Mouse (Mus musculus) T-helper 2 cell (primary cell): ENCODE data around the gene Pigo.

Experiments used
- in situ Hi-C: fragments of 300-600 bp; cut with MboI, MseI; formaldehyde crosslinking; loops from one replicate; pipeline ENCODE4 v1.15.1; 2025; ENCODE audit warnings: high pct_unique_total_duplicates

The Pigo gene

DNA sequence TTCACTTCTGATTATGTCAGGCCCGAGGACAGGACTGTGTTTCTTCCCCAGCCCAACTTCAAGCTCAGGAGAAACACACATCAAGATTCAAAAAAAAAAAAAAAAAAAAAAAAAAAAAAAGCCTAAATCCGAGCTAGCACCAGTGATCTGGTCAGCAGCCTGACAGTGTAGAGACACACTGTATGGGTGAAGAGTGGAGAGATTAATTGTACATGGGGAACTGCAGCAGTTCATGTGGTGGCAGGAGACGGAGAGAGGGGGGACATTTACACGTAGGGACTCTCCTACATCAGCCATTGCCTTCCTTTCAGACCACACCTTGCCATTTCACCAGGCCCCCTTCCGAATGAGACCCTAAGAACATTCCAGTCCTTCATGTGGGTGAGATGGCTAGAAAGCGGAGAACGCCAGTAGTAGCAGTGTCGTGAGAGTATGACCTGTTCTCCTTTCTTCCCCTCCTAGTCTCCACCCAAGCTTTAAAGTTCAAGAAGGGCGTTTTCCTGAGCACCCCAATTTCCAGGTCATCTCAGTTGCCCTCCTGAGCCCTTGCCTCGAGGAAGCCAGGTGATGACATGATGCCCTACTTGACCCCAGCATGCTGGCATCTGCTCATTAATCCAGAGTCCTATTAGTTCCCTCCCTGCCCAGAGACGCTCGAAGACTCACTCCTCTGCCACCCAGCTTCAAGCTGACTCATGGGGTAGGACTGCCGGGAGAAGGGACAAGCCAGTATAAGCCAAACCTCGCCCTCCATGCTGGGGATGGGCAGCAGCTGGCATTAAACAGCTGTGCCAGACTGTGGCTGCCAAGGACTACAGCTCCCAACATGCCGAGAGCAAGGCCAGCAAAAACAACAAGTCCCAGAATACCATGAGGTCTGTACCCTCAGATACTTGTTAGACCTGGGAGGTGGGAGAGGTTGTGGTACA is 13.2 kb upstream of the Pigo start:
- in situ Hi-C loops, result no loop called here

DNA sequence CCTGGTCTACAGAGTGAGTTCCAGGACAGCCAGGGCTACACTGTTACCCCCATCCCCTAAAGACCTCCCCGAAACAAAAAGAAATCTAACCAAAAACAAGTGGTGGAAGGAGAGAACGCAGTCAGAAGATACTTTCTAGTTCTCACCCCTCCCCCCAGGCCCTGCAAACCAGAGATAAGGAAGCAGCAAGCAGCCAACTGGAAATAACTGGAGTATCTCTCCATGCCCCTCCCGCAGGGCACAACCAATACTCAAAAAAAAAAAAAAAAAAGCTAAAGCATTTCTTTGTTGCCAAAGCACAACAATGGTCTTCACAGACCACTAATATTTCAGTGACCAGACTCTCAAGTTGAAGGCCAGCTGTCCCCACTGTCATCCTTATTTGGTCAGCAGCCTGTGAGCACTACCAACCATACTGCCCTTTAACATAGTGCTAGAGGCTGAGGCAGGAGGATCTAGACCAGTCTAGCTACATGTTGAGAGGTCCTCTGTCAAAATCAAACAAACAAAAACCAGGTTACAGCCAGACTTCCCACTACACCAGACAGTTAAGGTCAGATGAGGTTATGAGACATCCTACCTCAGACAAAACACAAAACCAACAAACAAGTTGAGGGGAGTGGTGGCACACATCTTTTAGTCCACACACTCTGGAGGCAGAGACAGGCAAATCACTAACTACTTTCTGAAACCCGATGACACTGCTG is 12.4 kb upstream of the Pigo start:
- in situ Hi-C loops, result no loop called here

DNA sequence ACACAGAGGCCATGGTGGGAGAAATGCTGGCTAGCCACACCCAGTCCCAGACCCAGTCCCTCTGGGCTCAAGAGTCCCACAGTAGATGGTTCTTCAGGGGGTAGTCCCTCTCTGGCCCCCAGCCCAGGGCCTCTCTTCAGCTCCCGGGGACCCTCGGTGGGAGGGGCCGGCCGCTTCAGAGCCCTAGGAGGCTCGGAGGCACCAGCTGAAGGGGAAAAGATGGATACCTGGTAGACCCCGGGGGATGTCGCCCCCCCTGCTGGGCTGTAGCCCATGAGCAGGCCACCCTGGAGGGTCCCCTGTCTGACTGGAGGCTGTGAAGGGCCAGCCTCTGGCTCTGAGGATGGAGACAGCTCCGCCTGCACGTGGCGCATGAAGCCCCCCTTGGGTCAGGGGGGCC is 10.7 kb upstream of the Pigo start:
- in situ Hi-C loops, result no loop called here

DNA sequence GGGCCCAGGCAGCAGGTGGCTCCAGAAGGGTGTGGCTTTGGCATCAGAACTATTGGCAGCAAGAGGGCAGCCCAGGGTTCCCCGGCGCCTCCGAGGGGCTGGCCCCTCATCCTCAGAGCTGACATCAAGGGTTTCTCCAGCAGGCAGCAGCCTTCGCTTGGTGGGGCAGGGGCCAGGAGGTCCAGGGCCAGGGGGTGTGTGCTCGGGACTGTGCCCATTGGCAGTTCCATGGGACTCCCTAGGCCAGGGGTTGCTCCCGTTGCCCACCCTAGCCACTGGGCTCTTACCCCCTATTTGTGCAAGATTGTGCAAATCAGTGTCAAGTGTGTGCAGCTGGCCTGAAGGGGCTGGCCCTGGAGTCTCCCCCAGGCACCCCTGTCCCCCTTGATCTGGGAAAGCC is 10.2 kb upstream of the Pigo start:
- in situ Hi-C loops, result no loop called here

DNA sequence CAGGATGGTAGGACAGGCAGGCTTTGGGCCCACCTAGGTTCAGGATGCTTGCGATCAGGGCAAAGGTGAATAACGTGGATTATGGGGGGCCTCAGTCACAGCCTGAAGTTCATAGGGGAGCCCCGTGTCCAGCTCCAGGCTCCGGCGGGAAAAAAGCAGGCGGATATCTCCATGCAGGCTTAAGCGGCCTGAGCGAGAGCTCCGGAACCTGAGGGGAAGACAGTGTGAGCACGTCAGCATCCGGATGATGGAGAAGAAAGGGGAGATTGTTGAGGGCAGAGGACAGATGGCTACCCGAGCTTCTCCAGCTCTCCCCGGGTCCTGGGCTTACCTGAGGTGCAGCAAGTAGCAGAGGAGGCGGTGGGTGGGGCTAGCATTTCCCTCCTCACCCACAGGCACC is 7.9 kb upstream of the Pigo start:
- in situ Hi-C loops, result no loop called here

DNA sequence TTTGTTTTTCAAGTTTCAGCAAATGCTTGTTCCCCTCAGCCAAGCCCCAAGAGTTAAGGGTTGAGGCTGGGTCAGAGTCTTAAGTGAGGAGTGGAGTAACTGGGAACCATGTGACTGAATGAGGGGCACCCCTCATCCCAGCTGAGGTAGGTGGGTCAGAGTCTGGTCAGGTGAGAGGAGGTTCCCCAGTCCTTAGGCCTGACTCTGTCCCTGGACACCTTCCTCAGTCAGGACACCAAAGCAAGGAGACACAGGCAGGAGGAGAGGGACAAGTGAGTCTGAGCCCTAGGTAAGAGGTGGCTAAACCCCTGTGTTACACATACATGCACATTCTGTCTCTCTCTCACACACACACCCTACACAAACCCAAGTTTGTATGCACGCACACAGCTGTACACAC is 6.9 kb upstream of the Pigo start:
- in situ Hi-C loops, result no loop called here

DNA sequence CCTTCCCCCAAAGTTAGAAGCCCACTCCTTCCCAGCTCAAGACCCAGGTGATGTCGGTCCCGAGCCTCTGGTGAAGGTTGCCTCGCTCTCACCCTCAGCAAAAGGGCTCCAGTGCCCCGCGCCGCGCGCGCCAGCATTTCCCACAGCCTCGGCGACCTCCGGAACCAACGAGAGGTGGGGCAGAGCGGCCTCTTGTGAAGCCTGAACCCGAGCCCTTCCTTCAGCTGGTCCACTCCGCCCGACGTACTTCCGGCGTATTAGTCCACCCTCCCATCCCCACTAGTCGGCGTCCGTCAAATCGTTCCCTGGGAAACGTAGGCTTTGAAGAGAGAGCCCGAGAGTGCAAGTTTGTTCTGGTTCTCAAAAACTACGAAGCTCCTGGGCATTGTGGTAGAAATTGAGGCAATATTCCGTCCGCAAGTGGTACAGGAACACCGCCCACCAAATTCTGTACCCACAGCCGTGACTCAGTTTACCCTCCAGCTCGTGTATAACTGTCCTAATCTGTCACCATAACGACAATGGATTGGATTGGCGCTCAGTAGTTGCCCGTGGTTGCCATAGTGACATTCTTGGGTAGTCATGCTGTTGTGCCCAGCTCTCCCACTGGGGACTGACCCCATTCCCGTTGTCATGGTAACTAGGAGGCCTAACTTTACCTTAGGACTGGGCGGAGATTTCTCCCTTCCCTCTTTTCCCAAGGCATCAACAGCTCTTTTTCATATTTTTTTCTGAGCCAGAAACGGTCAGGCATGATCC is 5.8 kb upstream of the Pigo start, which contains the start of gene Stoml2:
Gene Stoml2, minus strand, starts transcription at position 474 of the 759 bp plus-strand sequence.
- in situ Hi-C loops, result no loop called here

DNA sequence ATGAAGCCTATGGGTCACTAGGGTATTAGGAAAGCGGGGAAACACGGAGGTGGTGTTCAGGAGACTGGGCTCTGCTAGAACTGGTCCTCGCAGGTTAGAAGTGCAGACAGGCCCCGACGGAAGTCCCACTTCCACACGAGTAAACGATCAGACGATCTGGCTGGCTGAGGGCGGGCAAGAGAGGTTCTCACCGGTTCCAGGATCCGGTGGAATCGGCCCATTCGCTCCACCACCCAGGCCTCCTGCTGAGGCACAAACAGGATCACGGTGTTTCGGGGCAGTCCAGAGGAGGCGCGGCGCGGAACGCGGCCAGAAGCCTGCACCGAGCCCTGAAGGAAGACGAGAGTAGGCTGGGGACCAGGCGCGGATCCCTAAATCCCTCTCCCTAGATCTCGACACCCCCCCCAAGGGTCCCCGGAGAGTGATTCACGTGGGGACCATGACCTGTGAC is 5.2 kb upstream of the Pigo start:
- in situ Hi-C loops, result no loop called here

DNA sequence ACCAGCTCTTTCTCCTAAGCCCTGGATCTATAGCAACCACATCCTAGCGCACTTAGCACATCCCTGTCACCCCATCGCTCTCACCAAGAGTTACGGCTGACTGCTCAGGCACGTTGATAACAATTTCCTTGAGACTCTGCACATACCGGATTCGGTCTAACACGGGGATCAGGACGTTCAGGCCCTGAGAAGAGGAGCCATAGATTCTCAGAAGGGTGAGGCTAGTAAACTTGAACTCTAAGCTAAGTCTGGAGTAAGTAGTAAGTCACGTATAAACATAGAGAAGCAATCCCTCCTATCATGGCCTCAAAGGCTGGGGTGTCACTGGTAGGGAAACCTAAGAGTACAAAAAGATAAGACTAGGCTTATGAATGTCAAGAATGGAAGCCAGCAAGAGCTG is 4.7 kb upstream of the Pigo start:
- in situ Hi-C loops, result no loop called here

DNA sequence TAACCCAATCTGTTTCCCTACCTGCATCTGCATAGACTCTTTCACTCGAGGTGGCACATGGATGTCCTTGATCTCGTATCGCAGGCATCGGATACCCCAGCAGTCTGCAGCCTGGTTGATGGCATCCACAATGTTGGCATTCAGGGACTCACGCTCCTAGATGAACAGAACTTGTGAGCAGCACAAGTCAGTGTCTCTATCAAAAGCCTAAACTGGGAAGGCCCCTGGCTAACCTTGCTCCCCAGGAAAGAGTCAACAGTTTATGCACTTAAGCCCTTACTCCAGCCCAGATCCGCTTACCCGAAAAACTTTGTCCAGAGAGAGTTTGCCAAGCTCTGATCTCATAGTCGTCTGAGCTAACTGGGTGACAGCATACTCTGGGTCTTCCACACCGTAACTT is 4.1 kb upstream of the Pigo start:
- in situ Hi-C loops, result loop anchor here (5.0 to 10.0 kb wide), 2 partner anchors 77 to 535 kb away; partner anchors contain the start of genes Creb3 and Tln1

DNA sequence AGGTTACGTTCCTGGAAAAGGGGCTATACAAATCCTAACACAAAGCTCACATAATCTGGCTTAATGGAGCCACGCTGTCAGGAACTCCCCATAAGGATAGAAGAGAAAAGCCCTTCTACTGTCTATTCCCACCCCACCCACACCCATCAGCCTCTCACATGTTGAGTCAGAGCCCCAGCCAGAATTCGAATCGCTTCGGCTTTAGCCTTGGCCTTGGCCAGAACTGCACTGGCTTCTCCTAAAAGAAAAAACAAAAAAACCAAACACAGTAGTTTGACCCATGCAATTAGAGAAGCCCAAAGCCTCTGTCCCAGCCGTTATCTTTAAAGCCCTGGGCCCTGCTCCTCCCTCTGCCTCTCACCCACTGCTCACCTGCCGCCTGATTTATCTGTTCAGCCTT is 3.5 kb upstream of the Pigo start:
- in situ Hi-C loops, result loop anchor here (5.0 to 10.0 kb wide), 2 partner anchors 77 to 536 kb away; partner anchors contain the start of genes Creb3 and Tln1

DNA sequence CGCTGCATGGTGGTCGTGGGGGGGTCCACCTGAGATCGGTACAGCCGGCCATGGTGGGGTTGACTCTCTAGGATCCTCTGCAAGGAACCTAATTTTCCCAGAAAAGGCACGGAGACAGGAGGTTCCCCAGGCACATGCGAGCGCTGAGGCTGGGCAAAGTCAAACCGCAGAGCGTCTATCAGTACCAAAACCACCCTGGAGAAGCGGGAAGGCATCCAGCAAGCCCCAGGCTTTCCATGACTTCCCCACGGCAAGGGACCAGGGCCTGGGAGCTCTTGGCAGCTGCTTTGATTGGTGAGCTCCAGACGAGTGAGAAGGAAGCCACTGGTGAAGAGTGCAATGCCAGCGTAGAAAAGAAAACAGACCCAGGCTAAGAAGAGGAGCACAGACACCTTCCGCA is 946 bp downstream of the Pigo start:
- in situ Hi-C loops, result loop anchor here (5.0 to 10.0 kb wide), 2 partner anchors 72 to 540 kb away; partner anchors contain the start of genes Creb3 and Tln1

DNA sequence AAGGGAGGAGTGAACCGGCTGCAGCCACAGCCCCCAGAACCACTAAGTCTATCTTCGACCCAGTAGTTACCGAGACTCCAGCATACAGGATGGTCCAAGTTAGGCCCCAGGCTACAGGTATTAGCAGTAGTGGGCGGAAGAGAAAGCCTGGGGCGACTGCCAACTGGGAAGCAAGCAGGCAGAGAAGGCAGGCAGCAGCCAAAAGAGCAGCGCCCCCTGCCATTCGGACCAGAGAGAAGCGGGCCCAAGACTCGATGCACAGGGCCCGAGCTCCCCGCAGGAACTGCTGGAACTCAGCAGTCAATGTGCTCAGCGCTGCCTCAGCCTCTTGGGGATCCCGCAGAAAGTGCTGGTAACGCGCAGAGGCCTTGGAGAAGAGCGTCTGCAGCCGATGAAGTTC is 4.3 kb downstream of the Pigo start:
- in situ Hi-C loops, result loop anchor here (10.0 kb wide), 1 partner anchor 543 kb away; the partner anchor contains the start of genes Creb3 and Tln1

DNA sequence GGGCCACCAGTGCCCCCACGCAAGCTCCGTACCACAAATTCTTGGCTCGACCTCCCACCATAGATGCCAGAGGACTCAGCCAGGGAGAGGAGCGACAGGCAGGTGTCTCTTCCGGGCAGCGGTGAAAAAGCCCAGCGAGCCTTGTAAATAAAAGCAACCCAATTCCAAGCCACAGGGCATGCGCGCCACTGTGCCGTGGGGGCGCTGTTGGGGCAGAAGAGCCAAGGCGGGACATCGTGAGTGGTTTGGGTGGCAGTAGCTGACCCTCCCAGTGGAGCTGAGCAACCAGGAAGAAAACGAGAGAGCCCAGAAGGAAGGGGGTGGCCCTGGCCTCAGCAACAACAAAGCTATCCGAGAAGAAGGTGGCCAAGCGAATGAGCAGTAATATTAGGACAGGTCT is 4.7 kb downstream of the Pigo start:
- in situ Hi-C loops, result loop anchor here (10.0 kb wide), 1 partner anchor 544 kb away; the partner anchor contains the start of genes Creb3 and Tln1

DNA sequence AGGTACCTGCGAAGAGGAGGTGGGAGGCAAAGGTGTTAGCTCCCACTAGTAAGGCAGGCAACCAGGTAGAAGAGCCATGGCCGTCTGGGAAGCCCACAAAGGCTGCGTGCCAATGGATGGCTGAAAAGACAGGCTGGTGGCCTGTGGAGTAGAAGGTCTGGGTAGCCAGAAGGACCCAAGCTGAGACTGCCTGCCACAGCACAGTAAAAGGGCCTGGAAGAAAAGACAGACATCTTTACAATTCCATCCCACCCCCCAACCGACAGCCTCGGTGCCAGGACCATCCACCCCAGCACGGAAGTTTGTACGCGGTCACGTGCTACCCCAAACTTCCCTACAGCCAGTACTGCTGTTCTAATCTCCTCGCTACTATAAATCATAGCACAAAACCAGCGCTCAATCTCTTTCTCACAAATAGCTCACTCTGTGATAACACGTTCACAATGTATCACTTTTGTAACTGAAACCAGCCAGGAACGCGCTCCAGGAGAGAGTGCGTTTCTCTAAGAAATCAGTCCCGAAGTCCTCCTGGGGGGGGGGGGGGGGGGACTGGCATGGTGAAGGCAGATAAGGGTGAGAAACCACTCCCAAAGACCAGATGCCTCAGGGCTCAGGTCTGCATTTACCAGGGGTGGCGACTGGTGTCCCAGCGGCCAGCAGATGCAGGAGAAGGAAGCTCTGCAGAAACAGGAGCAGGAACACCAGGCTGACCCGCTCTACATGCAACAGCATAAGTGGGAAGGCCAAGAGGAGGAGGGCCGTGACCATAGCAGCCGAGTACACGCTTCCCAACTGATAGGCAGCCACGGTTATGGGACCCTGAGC is 5.8 kb downstream of the Pigo start:
- in situ Hi-C loops, result loop anchor here (10.0 kb wide), 1 partner anchor 545 kb away; the partner anchor contains the start of genes Creb3 and Tln1

DNA sequence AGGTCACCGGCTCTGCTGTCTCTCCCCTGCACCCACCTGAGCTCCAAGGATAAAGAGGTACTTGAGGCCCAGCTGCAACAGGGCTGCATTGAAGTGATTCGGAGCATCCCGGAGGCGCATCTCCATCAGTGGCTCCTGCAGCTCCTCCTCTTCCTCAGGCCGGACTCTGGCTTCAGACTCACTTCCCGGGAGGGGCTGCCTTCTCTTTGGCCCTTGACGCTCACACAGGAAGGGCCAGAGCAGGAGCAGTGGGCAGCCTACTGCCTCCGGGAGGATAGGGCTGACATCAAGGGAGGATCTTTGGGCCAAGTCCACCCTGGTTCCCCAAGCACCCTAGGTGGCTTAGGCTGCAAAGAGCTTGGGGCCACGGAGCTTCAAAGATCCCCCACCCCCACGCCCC is 6.4 kb downstream of the Pigo start:
- in situ Hi-C loops, result no loop called here

DNA sequence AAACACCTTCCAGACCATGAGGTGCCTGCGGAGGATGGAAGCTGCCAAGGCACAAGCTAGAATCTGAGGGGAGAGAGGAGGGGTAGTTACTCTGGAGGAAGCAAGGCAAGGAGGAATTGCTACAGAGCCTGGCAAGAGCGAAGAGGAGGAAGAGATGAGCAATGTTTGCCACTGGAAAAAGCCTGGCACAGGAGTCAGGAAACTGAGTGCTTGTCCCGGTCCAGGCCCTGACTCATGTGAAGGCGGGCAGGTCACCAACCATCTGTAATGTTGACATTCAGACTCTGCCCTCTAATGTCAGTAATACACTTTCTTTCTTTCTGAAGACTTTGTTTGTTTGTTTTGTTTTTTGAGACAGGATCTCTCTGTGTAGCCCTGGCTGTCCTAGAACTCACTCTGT is 7.5 kb downstream of the Pigo start:
- in situ Hi-C loops, result no loop called here

DNA sequence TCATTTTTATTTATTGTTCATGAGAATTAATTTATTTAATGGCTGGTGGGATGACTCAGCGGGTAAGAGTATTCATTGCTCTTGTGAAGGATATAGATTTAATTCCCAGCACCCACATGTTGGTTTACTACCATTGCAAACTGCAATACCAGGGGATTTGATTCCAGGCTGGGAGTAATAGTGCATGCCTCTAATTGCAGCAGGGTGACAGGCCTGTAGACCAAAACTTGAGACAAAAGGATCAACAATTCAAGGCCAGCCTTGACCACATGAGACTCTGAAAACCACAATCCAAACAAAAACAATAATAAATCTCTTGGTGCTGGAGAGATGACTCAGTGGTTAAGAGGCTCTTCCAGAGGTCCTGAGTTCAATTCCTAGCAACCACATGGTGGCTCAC is 13.5 kb downstream of the Pigo start:
- in situ Hi-C loops, result no loop called here

DNA sequence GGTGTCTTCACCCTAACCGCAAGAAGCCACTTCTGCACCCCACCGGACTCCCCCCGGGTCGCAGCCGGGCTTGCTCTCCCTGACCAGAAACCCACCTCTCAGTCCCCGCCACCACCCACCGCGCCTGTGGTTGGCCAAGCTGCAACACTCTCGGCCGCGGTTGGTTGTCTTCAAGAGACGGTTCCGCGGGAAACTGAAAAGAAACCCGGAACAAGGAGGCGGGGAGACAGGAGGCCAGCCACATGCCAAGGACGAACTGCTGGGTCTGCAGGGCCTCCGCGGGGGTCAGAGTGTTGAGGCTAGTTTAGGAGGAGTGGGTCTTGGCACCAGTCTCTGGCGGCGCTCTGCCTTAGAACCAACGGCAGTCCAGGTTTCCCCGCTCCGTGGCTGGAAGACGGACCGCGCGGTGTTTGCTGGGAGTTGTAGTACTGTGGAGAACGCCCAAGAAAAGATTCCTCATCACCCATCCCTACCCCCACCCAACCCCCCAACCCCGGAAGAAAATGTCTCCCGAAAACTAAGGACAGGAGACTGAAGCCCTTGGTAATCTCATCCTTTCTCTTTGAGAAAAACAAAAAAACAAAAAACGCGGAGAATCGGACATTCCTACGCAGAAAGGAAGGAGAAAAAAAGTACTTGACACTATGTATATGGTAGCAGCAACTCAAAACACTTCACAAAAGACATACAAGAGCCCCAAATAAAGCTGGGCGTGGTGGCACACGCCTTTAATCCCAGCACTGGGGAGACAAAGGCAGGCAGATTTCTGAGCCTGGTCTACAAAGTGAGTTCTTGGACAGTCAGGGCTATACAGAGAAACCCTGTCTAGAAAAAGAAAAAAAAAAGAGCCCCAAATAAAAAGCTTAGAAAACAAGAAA is 15.2 kb downstream of the Pigo start, which contains the start of gene Fancg:
Gene Fancg, minus strand, starts transcription at position 346 of the 878 bp plus-strand sequence.
- in situ Hi-C loops, result no loop called here

DNA sequence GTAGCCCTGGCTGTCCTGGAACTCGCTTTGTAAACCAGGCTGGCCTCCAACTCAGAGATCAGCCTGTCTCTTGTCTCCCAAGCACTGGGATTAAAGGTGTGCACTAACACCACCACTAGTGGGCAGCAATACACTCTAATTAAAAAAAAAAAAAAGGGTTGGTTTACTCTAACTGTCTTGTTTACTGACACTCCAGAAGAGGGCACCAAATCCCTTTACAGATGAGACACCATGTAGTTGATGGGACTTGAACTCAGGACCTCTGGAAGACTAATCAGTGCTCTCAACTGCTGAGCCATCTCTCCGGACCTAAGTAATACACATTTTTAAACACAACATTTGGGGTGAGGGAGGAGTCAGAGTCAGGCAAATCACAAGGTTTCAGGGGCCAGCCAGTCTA is 19.9 kb downstream of the Pigo start:
- in situ Hi-C loops, result no loop called here
